Mouse (Mus musculus) forelimb bud, embryonic 11.5 days (tissue): ENCODE results near the gene Ackr2.

Experiments
- DNase-seq: peaks from one replicate; pipeline ENCODE4 v3.0.0-alpha.2; 2012; ENCODE audit warnings: low read depth, low spot score

The Ackr2 gene

DNA sequence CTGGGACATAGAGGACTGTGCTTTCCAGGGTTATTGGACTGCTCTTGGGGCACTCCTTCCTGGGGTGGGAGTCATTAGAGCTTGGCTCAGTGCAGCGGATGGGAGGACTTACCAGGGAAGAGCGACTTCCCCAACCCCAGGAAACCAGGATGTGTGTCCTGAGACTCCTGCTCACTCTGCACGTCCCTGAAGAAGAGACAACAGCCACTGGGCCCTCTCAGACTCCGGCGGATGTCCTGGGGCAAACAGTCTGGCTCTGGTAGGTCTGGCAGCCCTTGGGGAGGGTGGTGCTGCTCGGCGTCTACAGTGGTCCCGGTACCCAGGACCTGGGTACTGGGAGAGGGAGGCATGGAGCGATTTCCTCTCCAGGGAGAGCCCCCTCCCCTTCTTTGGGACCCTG lies at the start of gene Ackr2:
Ackr2 (plus strand) TSS at position 111 of the 400 bp plus-strand sequence.
- no peak for DNase-seq

DNA sequence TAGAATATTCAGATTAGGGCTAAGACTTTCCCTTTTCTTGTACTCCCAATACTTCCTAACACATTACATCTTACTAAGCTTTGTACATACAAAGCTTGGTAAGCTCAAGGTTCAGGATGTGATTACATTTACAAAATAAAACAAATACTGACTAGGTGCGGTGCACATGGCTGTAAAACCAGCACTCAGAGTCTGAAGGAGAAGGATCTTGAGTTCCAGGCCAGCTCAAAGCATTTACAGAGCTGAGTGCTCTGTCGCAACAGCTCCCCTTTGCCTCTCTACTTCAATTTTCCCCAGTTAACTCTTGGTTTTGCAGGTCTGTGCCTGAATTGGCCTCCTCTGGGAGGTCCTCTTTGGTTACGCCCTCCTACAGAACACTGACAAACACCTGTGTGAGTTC lies 43.9 kb upstream of the Ackr2 start:
- no peak for DNase-seq

DNA sequence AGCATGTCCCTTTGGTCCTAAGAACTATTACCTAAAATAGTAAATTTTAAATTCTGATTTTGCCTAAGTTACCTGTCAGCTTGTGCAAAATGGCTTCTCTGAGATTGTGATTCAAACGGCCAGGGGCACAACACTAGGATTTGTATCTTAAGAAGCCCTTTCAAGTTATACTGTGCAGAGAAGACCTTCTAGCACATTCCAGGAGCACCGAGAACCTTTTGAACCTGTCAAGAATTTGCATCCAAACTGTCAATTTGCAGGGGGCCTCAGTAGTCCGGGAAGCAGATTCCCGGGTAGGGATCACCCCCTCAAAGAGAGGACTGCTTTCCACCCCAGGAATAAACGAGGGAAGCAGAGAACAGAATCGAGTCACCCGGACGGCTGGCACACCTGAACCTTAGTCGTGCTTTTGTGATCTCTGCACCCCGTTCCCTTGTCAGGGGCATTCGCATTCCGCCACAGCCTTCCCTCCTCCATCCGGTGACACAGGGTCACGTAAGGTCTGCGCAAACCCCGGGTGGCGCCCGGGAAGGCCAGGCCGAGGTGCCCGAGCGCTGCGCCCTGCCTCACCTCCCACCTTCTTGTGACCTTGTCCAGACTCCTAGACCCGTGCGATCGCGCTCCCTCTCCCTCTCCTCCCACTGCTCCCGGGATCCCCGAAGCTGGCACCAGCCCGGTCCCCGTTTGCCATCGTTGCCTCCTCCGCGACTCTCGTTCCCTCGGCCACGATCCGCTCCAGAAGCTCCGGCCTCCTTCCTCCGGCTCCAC lies 41.3 kb upstream of the Ackr2 start:
- DNase-seq, result no peak

- peak; percentile 91 for DNase-seq
Measured at GRCm38 (mm10) chr9:121857474-121858152, 40.5 kb upstream of the Ackr2 start.

- DNase-seq, result no peak
Measured at GRCm38 (mm10) chr9:121858153-121858488, 40.0 kb upstream of the Ackr2 start, which contains the start of gene Higd1a. Gene Higd1a, minus strand, starts transcription at chr9:121858362.

DNA sequence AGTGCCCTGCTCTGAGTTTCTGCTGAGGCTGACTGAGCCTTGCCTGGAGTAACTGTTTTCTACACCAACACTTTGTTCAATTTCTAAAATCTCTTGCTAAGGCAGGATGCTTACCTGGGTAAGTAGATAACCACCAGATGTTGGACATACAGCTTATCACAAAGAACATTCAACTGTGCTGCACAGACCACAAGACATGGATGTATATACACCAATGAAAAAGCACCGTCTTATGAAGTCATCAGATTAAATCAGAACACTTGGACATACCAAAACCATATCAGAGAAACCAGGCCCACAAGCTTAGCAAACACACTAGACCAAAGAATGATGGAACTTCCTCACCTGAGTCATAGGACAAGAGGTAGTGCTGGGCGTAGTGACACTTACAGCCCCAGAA lies 38.8 kb upstream of the Ackr2 start:
- no peak for DNase-seq

- DNase-seq, result no peak
Measured at GRCm38 (mm10) chr9:121860921-121861320, 37.2 kb upstream of the Ackr2 start.

- no peak for DNase-seq
Measured at GRCm38 (mm10) chr9:121864837-121865236, 33.3 kb upstream of the Ackr2 start.

DNA sequence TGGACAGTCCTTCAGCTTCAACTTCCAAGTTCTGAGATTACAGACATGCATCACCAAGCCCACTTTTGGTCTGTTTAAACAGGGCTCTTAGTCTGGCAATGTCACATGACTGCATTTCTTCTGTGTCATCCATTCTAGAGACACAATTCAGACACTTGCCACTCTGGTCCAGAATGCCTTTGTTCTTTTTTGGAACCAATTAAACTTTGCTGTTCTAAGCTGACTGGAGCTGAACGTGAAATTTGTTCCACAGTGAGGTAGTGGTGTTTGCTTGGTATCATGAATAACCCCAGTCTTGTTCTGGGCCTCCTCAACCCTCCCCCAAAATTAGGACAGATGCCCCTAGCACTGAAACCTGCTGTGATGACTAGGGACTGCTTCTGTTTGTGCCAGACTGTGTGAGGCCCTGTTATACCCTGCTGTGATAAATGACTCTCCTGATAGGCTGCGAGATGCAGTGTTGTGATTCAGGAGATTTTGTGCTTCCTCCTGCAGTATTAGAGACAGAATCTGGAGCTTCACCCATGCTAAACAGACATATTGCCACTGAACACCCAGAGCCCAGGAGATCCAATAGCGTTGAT lies 32.6 kb upstream of the Ackr2 start:
- no peak for DNase-seq

GRCm38 (mm10) chr9:121867632-121868031 lies 30.5 kb upstream of the Ackr2 start:
- no peak for DNase-seq

- no peak for DNase-seq
Measured at GRCm38 (mm10) chr9:121868236-121868635, 29.9 kb upstream of the Ackr2 start.

- DNase-seq, result no peak
Measured at GRCm38 (mm10) chr9:121869432-121869831, 28.7 kb upstream of the Ackr2 start.

GRCm38 (mm10) chr9:121869973-121870515 lies 28.1 kb upstream of the Ackr2 start:
- no peak for DNase-seq

- no peak for DNase-seq
Measured at GRCm38 (mm10) chr9:121872062-121872683, 26.0 kb upstream of the Ackr2 start.

DNA sequence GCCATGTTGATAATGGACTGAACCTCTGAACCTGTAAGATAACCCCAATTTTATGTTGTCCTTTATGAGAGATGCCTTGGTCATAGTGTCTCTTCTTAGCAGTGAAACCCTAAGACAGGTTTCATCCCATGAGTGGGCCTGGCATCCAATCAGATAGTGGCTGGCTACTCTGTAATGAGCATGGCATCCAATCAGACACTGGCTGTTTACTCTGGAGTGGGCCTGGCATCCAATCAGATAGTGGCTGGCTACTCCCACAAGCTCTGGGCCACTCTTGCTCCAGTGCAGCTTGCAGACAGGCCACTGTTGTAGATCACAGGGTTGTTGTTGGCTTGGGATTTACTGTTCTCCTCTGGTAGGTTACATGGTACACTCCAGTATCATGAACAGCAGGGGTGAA lies 24.6 kb upstream of the Ackr2 start:
- no peak for DNase-seq

DNA sequence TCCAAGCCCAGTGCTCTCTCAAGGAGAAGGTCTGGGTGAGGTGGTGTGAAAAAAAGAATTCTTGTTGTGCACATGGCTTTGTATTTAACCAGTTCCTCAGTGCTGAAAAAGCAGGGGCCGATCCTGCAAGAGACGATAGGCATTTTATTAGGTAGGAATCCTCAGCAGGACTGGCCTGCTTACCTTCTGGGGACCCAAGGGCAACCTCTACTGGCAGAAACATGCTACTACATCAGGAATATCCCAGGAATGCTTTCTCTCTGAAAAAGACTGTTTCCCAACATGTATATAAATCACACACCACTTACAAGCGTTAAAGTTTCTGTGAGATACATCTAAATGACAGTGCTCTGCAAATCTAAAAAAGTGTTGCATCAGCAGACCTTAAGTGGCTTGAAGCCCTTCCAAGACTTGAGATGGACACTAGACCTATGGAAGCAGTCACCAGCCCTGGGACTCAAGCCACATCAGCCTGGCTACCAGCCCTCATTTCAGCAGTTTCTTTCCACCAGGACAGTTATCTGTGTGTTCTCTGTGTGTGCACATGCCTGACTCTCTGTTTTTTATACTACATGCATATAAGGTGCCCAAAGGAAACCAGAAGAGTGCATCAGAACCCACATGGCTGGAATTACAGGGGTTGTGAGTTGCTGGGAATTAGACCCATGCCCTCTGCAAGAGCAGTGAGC lies 21.0 kb upstream of the Ackr2 start:
- DNase-seq, result peak; percentile 65

- DNase-seq, result peak; percentile 50
Measured at GRCm38 (mm10) chr9:121880840-121881239, 17.3 kb upstream of the Ackr2 start.

GRCm38 (mm10) chr9:121881301-121881700 lies 16.9 kb upstream of the Ackr2 start:
- DNase-seq, result no peak

GRCm38 (mm10) chr9:121882015-121882457 lies 16.1 kb upstream of the Ackr2 start:
- no peak for DNase-seq

- DNase-seq, result no peak
Measured at GRCm38 (mm10) chr9:121889927-121890440, 8.2 kb upstream of the Ackr2 start.

GRCm38 (mm10) chr9:121890441-121890941 lies 7.7 kb upstream of the Ackr2 start:
- DNase-seq, result no peak
